Mouse (Mus musculus) erythroblast, adult 5-6 weeks (primary cell): ENCODE data around the gene Polr1d. TPM values are rescaled to one million over a fixed set of nuclear protein-coding genes. Genes with fewer than 3 reads are reported as not detected.

Source experiments
- ATAC-seq: replicated peaks from 2 replicates; pipeline ENCODE4 v1.8.0; 2016; ENCODE audit warnings: moderate number of reproducible peaks, mild to moderate bottlenecking, moderate TSS enrichment, inconsistent platforms; ENCODE audit not compliant: poor library complexity, low FRiP score, severe bottlenecking
- total RNA-seq, 2 experiments: library from RNA; stranded (forward) in 1 of 2; stranded (reverse) in 1 of 2; fragments of 150-400 nt in 1 of 2; fragments of 200-764, 138-1000 nt in 1 of 2; gene quantifications; 2 replicates each; pipeline versions ENCODE4 v1.2.3 to v1.2.4; 2015 to 2017; ENCODE audit warnings: low replicate concordance in 2 of 2

Gene Polr1d
- 27.9 and 36.6 TPM in 2 replicates for total RNA-seq (2015; ENCODE audit: low replicate concordance)
- total RNA-seq (2017; ENCODE audit: low replicate concordance), result 26.9 and 28.7 TPM in 2 replicates

- peak; percentile 19; the same call in 1 of the 2 replicates for ATAC-seq
Observed at GRCm38 (mm10) chr5:147076799-147077165, at the start of gene Polr1d. Gene Polr1d (plus strand): TSS chr5:147077050.

- ATAC-seq, result no peak
Observed at GRCm38 (mm10) chr5:147031281-147031680, 45.6 kb upstream of the Polr1d start.

- no peak for ATAC-seq
Observed at GRCm38 (mm10) chr5:147033155-147033554, 43.7 kb upstream of the Polr1d start.

GRCm38 (mm10) chr5:147034283-147034682 lies 42.6 kb upstream of the Polr1d start:
- ATAC-seq, result no peak

GRCm38 (mm10) chr5:147035301-147035700 lies 41.5 kb upstream of the Polr1d start:
- no peak for ATAC-seq

- no peak for ATAC-seq
Observed at GRCm38 (mm10) chr5:147036028-147036427, 40.8 kb upstream of the Polr1d start.

- no peak for ATAC-seq
Observed at GRCm38 (mm10) chr5:147036661-147037060, 40.2 kb upstream of the Polr1d start.

GRCm38 (mm10) chr5:147037601-147038000 lies 39.2 kb upstream of the Polr1d start:
- ATAC-seq, result no peak

GRCm38 (mm10) chr5:147039394-147039793 lies 37.5 kb upstream of the Polr1d start:
- no peak for ATAC-seq

GRCm38 (mm10) chr5:147041965-147042937 lies 34.6 kb upstream of the Polr1d start:
- ATAC-seq, result no peak

- ATAC-seq, result no peak
Observed at GRCm38 (mm10) chr5:147043240-147043844, 33.5 kb upstream of the Polr1d start.

GRCm38 (mm10) chr5:147045311-147045710 lies 31.5 kb upstream of the Polr1d start:
- ATAC-seq, result no peak

- ATAC-seq, result no peak
Observed at GRCm38 (mm10) chr5:147045929-147046328, 30.9 kb upstream of the Polr1d start.

- no peak for ATAC-seq
Observed at GRCm38 (mm10) chr5:147049544-147050209, 27.2 kb upstream of the Polr1d start.

- ATAC-seq, result no peak
Observed at GRCm38 (mm10) chr5:147050816-147051499, 25.9 kb upstream of the Polr1d start.

GRCm38 (mm10) chr5:147051500-147052308 lies 25.1 kb upstream of the Polr1d start:
- no peak for ATAC-seq

- no peak for ATAC-seq
Observed at GRCm38 (mm10) chr5:147052309-147052558, 24.6 kb upstream of the Polr1d start.

GRCm38 (mm10) chr5:147053071-147053470 lies 23.8 kb upstream of the Polr1d start:
- ATAC-seq, result no peak

GRCm38 (mm10) chr5:147053481-147053880 lies 23.4 kb upstream of the Polr1d start:
- ATAC-seq, result no peak
